Mouse (Mus musculus): ENCODE data around the gene Hdac9.

Hdac9 gene

DNA sequence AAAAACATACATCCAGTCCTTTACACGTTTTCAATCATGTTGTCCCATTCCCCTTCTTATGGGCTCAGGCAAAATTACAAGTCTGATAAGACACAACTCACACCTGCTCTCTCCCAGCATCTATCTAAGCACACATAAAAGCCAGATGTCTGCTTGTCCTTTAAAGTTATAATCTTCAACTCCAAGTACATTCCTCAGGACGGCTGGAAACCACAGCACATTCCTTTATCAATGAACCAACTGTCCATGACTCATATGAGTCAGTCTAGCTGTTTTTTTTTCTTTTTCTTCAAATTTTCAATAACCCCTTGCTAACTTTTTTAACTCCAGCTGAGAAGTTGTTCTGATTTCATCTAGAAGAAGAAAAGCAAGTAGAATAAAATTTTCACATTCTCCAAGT is 692.4 kb downstream of the Hdac9 start:
- DNase-seq (ENCODE audit: low read depth, low spot score): no peak

DNA sequence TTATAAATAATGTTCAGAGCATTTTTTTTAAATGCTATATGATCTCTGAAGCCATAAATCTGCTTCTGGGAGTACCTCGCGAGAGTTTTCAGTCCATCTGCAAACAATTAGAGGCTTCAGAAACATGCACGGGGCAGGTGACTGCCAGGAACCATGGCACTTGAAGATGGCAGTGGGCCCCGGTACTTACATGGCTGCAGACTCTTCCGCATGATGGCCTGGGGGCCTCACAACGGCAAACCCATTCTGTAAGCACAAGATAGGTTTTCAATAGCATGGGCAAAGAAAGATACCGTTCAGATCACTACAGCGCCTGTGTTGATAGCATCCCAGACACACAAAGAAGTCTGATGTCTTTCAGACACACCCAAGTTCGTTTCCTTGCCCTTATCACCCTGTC is 695.9 kb downstream of the Hdac9 start:
- peak; percentile 3 for DNase-seq (ENCODE audit: low read depth, low spot score)

DNA sequence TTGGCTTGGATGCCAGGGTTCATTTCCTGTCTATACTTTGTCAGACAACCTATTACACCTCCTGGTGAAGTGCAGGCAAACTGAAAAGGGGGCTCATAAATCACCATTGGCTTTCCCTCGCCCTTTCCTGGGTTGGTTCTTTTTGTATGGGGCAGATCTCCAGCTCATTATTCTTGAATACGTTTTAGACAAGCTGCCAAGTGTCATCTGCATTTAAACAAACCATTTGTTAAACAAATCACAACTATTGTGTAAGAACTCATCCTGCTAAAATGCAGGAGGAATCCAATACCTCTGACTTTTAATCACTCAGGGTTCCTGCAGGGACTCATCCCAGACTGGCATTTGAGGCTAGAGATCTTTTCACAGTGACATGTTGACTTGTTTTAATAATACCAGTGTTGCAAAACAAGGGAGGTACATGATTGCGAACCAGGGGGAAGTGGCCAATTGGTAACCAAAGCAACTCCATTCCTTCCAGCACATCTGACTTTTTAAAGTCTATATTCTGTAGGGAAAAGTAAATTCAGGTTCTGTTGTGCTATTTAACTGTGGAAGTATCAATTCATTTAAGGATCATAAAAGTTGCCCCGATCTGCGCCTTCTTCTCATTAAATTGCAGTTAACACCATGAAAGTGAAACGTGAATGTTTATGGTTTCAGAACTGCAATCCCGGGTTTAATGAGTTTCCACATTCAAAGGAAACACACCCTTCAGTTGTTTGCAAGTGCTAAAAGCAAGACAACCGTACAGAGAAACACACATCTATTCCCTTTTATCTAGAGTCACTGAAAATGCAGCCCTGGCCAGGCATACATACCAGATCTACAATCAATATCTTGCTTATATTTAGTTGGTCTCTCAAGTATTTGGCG is 696.6 kb downstream of the Hdac9 start:
- peak; percentile 75 for DNase-seq (ENCODE audit: low read depth, low spot score)

DNA sequence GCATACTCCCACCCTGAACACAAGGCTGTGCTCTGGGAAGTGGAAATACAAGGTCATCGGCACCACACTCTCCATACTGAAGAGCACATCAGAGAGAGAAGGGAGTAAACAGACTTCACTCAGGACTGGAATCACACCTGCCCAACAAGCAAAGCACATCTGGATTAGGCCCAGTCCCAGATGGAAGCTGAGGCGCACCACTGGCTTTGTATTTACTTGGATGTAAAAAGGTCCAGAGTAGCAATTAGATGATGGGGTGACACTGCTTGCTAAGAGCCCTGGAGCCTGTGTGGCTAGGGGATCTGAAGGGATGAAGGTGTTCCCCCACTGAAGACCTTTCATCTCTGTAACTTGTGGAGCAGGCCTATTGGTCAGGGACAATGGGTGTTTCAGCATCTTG is 698.3 kb downstream of the Hdac9 start:
- DNase-seq (ENCODE audit: low read depth, low spot score): no peak

DNA sequence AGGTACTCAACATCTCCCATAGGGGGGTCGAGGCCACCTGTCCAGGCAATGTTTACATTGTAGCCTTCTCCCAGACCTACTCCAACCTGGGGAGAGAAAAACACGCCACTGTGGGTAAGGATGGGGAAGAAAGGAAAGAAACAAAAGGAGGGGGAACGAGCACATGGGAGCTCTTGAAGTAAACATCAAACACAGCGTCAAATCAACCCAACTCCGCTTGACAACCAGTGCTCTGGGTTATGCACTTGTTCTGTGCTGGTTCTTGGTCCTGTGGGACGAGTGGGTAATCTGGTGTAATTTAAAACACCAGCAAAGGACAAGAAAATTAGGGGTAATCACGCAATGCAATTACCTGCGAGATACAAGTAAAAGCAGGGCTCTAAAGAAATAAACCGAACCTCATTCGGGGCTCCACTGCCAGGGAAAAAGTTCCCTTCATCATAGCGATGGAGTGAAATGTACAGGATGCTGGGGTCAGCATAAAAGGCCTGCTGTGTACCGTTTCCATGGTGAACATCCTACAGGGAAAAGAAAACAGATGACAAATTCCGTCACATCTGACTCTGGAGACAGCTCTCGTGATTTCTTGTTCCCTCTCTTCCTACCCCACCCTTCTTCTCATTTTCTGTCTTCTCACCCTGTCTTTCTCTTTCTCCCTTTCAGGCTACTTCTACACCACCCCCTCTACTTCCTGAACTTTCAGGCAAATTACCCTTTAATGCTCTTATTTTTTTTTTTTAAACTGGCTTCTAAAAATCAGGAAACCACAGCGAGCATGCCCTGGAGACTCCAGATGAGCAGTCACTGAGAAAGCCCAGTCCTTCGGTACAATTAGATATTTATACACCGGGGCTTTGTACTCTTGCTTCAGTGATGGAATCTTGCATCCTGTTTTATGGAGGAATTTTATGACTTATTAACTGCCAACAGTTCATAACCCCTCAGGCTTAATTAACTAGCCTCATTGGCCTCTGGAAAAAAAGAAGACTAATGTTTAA is 701.6 kb downstream of the Hdac9 start:
- DNase-seq (ENCODE audit: low read depth, low spot score): no peak

DNA sequence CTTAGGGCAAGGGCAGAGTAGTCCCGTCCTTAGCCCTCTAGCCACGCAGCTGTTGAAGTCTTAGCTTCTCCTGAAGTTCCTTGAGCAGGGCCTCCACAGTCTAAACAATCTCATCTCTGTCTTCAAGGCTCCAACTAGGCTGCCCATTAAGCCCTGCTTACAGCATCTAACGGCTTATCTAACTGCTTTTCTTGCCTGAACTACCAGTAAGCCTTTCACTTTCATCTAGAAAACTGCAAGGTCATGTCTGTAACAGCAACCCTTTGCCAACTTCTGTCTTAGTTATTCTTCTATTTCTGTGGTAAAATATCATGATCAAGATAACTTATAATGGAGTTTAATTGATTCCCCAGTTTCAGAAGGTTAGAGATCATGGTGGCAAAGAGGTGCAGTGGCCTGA is 704.7 kb downstream of the Hdac9 start:
- no peak for DNase-seq (ENCODE audit: low read depth, low spot score)

DNA sequence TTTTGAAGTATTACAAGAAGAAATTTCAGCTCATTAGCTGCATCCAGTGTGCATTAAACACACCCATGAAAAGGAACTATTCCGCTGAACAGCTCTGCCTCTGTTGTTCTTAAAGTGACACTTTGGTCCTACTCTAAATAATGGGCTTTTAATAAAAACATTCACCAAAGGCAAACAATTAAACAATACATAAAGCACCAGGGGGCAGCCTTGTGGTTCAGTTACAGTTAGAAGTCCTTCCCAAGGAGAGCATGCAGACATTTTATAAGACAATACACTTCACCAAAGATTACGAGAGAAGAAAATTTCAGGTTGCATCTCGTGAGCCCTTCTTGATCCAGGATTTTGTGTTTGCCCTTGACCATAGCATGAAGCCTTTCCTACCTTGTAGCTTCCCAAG is 715.4 kb downstream of the Hdac9 start:
- peak; percentile 3 for DNase-seq (ENCODE audit: low read depth, low spot score)

DNA sequence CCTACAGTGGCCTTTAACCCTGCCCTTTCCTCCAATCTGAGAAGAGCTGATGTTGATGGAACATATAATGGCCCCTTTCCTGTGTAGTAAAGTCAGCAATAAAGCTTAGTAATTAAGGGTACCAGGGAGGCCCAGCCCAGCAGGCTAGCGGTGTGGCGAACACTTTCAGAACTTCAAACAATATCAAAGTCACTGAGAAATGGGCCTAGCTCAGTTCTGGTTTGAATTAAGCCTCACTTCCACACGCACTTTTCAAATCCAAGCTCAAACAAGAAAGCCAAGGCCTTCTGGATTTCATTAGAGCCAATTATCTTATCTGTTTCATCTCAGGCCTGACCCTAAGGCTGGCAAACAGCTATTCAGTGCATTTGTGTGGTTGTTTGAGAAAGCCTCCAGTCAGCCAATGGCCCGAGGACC is 716.9 kb downstream of the Hdac9 start:
- DNase-seq (ENCODE audit: low read depth, low spot score): no peak

DNA sequence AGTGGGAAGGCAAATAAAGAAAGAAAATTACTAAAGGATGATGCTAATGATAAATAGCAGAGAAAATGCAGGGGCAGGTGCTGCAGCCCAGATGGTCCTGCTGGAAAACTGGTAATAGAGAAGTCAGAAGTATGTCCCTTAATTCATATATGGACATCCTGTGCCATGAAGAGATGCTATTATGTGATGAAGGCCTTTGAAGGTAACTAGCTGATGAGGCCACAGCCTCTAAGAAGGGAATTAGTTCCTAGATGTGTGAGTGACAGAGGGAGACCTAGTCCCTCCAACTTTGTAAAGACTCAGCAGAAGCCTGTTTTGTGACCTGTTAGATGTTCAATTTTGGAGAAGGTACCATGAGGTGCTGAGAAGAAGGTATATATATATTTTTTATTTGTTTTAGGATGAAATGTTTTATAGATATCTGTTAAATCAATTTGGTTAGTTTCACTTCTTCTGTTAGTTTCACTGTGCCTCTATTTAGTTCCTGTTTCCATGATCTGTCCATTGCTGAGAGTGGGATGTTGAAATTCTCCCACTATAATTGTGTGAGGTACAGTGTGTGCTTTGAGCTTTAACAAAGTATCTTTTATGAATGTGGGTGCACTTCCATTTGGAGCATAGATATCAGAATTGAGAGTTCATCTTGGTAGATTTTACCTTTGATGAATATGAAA is 721.6 kb downstream of the Hdac9 start:
- DNase-seq (ENCODE audit: low read depth, low spot score): no peak

DNA sequence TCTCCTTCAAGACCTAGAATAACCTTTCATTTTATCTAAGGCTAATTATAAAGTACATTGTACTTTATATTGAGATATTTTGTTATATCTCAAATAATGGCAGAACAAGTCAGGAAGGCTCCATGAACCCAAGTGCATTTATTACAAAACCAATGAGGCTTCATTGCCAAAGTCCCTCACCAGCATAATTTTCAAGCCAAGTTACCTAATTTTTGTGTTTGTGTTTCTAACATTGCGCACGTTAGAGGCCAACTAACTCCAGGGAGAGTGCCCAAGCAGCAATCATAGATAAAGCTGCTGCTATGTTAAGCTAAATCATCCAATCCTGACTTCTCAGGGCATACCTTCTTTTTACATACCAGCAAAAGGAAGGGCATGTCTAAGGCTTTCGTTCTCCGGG is 722.8 kb downstream of the Hdac9 start:
- DNase-seq (ENCODE audit: low read depth, low spot score): no peak

DNA sequence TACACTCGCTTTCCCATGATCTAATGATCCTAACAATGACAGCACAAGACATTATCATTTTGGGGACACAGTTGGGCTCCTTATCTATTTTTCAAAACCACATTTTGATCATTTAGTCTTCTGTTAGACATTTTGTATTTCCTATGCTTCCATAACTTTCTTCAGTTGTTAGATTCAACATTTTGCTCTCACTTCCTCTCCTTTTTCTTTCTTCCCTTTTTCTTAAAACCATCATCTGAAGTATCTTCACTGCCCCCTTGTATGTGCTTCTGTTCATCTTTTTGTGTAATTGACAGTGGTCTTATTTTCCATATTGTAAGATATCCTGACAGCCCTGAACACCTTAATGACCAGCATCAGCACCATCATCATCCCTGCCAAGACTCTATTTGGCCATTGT is 725.6 kb downstream of the Hdac9 start:
- DNase-seq (ENCODE audit: low read depth, low spot score): no peak

DNA sequence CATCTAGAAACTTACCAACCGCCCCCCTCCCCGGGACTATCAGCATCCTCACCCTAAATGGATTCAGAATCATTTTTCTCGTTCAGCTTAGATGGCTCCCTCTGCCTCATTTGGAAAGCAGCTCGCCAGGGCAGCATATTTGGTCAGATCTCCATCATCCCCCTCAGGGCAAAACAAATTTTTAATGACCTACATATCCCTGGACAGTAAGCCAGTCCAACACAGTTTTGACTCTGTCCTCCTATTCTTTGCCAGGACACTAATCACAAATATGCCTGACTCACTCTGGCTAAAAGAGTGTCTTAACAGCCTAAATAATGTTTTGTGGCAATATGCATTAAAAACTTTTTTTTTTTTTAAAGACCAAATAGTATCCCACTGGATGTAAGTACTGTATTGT is 738.0 kb downstream of the Hdac9 start:
- no peak for DNase-seq (ENCODE audit: low read depth, low spot score)

DNA sequence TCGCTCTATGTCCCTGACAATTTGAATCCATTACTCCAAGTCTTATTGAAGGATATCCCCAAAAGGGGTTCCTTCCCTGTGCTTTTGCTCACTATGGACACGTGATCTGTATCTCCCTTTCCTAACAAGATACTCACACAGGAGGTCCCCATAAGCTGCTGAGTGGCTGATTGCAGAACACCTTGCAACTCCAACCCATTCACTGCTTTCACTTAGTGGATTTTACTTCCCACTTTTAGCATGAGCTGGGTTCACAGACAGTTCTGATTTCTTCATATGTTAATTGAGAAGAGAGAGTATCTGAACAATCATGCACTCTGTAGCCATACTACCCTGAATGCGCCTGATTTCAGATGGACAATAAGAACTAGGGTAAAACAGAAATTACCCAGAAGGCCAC is 740.1 kb downstream of the Hdac9 start:
- no peak for DNase-seq (ENCODE audit: low read depth, low spot score)

DNA sequence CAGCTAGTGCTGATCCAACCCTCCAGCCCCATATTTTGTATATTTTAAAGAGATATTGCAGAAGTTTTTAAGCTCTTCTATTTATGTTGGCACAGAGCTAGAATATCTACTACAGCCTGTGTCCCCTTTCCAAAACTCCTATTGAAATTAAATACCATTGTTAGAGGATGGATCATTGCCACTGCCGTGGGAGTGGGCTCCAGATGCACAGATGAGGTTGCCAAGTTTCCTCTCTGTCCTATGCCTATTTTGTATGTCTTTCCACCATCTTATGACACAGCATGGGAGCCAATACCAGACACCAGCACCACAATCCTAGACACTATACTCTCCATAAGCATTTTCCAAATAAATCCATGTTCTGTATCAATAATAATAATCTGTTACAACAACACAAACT is 743.9 kb downstream of the Hdac9 start:
- DNase-seq (ENCODE audit: low read depth, low spot score): no peak

DNA sequence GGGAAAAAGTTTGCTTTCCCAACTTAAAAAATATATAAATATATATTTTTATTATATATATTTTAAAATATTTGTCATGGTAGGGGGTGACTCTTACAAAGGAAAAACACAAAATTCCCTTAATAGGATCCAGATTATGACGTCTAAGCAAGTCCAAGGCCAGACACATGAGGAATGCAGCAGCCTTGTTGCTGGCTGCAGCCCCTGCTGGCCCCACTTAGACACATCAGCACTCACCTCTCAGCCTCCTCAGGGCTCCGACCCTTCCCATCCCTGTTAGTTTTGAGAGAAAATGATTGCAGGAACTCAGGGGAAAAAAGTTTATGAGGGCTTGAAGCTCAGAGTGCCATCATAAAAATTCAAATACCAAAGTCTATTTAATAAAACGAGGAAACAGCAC is 746.3 kb downstream of the Hdac9 start:
- no peak for DNase-seq (ENCODE audit: low read depth, low spot score)

DNA sequence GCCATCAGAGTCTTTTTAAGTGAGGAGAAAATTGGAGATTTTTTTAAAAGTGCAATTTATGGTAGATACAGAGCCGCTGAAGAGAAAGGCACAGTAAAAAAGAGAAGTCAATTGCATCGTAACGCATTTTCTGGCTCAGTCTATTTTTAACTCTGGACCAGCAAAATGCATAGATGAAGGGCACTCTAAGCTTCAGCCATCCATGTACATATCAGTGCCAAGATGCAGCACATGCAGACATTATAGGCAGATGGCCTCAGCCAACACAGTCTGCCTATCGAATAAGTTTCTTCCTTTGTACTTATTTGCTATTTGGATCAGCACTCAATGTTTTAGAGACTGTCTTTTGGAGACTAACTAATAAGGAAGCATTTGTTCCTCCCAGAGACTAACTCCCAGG is 751.2 kb downstream of the Hdac9 start:
- DNase-seq (ENCODE audit: low read depth, low spot score): no peak

DNA sequence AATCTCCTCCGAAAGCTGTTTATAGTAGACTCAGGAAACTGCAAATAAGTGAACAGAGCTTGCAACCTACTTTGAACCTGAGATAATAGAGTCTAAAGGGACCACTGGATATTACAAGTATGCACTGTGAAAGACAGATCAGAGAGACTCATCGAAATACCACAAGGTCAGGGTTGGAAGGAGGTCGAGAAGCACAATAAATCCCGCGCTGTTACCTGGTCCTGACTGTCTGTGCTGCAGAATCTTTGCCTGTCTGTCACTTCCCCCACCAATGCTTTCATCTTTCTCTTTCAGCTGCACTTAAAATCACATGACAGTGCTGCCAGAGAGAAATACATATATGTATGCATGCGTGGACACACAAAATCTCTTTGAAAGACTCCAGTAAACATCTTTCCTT is 760.6 kb downstream of the Hdac9 start:
- no peak for DNase-seq (ENCODE audit: low read depth, low spot score)

DNA sequence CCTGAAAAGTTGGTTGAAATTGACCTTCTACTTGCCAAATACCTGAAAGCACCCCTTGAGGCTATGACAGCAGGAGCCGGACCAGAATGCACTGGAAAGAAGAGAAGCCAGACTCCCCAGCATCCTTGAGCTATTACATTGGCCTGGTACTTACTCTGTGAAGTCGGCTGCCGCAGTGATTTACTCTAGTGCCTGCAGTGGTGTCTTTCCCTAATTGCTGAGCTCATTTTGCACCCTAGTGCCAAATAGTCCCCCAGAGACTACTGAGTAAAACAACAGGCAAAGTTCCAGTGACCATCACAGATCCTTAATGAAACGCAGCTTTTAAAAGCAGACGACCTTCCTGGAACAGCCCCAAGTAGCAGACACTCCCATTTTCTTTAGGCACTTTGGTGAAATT is 761.2 kb downstream of the Hdac9 start:
- DNase-seq (ENCODE audit: low read depth, low spot score): no peak

DNA sequence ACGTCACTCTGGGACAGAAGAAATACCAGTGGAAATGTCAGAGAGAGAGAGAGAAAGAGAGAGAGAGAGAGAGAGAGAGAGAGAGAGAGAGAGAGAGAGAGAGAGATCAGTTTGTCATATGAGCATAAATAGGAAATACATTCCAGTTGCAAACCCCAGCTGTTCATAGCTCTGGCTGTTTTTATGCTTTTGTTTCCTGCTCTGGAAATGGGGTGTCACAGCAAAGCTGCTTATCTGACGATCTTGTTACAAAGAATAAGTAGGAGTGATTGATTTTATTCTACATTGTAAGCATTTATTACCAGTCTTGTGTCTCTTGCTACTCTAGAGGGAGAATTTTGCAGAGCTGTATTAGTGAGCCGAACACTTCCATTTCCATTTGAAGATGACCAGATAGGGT is 762.1 kb downstream of the Hdac9 start:
- DNase-seq (ENCODE audit: low read depth, low spot score): no peak

DNA sequence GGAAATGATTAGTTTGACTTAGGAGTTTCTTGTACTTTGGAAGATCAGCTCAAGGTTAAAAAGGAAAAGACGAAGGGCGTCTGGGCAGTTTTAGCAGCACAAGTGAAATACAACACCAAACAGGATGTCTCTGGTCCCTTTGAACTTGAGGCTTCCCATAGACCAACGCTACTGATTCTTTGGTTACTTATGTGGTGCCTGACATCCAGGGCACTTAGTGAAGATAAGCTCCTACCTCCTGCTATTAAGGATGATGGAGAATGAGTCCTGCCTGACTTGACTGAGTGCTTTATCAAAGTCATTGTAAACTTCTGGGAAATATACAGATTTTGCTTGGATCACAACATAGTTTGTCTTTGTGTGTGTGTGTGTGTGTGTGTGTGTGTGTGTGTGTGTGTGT is 765.6 kb downstream of the Hdac9 start:
- no peak for DNase-seq (ENCODE audit: low read depth, low spot score)

DNA sequence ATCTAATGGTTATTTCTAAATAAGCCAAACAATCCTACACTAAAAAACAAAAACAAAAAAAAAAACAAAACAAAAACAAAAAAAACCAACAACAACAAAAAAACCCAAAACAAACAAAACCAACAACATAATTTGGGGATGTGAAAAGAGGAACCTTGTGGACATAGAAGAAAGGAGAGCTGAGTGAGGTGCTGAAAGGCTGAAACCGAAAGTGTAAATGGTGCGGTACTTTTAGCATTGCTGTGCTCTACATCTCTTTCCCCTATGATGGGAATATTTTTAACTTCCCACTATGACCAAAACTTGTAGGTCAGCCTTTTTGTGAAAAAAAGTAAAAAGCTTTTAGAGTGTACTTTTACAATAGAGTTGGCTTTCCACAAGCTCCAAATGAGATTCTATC is 774.2 kb downstream of the Hdac9 start:
- no peak for DNase-seq (ENCODE audit: low read depth, low spot score)

DNA sequence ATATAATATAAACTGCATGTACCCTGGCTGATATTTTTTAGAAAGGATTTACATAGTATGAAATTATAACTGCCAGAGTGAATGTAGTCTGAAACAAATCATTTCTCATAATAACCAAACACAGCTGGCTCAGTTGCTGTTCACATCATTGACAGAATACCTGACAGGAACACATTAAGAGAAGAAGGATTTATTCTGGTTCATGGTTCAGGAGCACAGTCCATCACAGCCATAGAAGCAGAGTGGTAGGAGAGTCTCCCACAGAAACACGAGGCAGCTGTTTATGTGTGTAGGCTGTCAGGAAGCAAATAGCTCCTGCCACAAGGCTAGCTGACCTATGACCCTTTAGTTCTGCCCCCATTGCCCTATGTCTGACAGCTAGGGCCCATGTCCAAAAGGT is 803.6 kb downstream of the Hdac9 start:
- no peak for DNase-seq (ENCODE audit: low read depth, low spot score)
